Mouse (Mus musculus) intestine, embryonic 16.5 days (tissue): ENCODE results near the gene Armc10. TPM values are rescaled to one million over a fixed set of nuclear protein-coding genes. Genes with fewer than 3 reads are reported as not detected.

ENCODE experiments used
- ATAC-seq: fragments of 200-750 bp; cut with Nextera tagmentation; 2 replicates; pipeline ENCODE4 v1.8.0; 2017; ENCODE audit warnings: moderate TSS enrichment, moderate library complexity
- H3K27ac ChIP-seq: fragments of 300-500 bp; sonication (generic); 2 replicates; pipeline ENCODE4 v1.5.1; 2014; ENCODE audit warnings: mild to moderate bottlenecking, low read length
- H3K27me3 ChIP-seq: fragments of 300-500 bp; sonication (generic); replicated peaks from 2 replicates; pipeline ENCODE4 v1.6.1; 2014; ENCODE audit warnings: low read length, control low read depth, mixed read lengths; ENCODE audit not compliant: control insufficient read depth, insufficient read depth
- H3K36me3 ChIP-seq: fragments of 300-500 bp; sonication (generic); 2 replicates; pipeline ENCODE4 v1.6.1; 2014; ENCODE audit warnings: low read length, control low read depth; ENCODE audit not compliant: control insufficient read depth, insufficient read depth
- H3K4me1 ChIP-seq: fragments of 300-500 bp; sonication (generic); 2 replicates; pipeline ENCODE4 v1.6.1; 2014; ENCODE audit warnings: low read length, control low read depth, mixed read lengths; ENCODE audit not compliant: control insufficient read depth, insufficient read depth
- H3K4me2 ChIP-seq: fragments of 300-500 bp; sonication (generic); 2 replicates; pipeline ENCODE4 v1.6.1; 2014; ENCODE audit warnings: low read depth, low read length, control low read depth
- H3K4me3 ChIP-seq: fragments of 300-500 bp; sonication (generic); 2 replicates; pipeline ENCODE4 v1.5.1; 2014; ENCODE audit warnings: mild to moderate bottlenecking, low read length
- H3K9ac ChIP-seq: fragments of 300-500 bp; sonication (generic); 2 replicates; pipeline ENCODE4 v1.6.1; 2014; ENCODE audit warnings: low read depth, low read length
- H3K9me3 ChIP-seq: fragments of 300-500 bp; sonication (generic); 2 replicates; pipeline ENCODE4 v1.6.1; 2016; ENCODE audit warnings: low read length, control low read depth; ENCODE audit not compliant: control insufficient read depth
- WGBS: fragments of 180-500 bp; shearing (Covaris S2); extraction: QIAGEN DNeasy Blood & Tissue Kit; methylation state at CpG from one replicate; pipeline ENCODE4 v1.1.7; 2014; 5-methylcytosine and 5-hydroxymethylcytosine counted together
- polyA plus RNA-seq: library from polyadenylated mRNA; unstranded; fragments of >200 nt; fragmentation: Nextera tagmentation; extraction: Ambion mirVana; gene quantifications from 2 replicates; pipeline ENCODE4 v1.2.1, GENCODE M21; 2015

The Armc10 gene
- polyA plus RNA-seq, 1 experiment from 2014 or later, result 31.2 TPM

GRCm38 (mm10) chr5:21660850-21661249, 15.2 kb downstream of the Armc10 start:
- no peak overlapping the region for H3K4me3 ChIP-seq
- H3K9me3 ChIP-seq, result no peaks in the 10 kb centered on the region
- no peak overlapping the region for H3K4me2 ChIP-seq
- H3K27ac ChIP-seq, result no peak overlapping the region
- no peaks in the 10 kb centered on the region for H3K27me3 ChIP-seq
- no peaks in the 10 kb centered on the region for H3K4me1 ChIP-seq
- no peak for ATAC-seq
- no peak overlapping the region for H3K9ac ChIP-seq
- WGBS, result 69% methylated on average over 6 of the region's 6 CpGs
- H3K36me3 ChIP-seq, result peaks cover 2% of the 10 kb centered on the region

GRCm38 (mm10) chr5:21663081-21663480, 17.5 kb downstream of the Armc10 start:
- no peak for ATAC-seq
- Histone ChIP-seq H3K9me3 (no peaks in the 10 kb centered on the region), H3K36me3 (peaks cover 2% of the 10 kb centered on the region; the same call in 1 of the 2 replicates), H3K9ac (no peak overlapping the region), H3K27me3 (no peaks in the 10 kb centered on the region), H3K27ac (no peak overlapping the region), H3K4me2 (no peak overlapping the region), H3K4me3 (no peak overlapping the region), H3K4me1 (no peaks in the 10 kb centered on the region)
- 93% methylated on average over 11 of the region's 11 CpGs for WGBS

DNA sequence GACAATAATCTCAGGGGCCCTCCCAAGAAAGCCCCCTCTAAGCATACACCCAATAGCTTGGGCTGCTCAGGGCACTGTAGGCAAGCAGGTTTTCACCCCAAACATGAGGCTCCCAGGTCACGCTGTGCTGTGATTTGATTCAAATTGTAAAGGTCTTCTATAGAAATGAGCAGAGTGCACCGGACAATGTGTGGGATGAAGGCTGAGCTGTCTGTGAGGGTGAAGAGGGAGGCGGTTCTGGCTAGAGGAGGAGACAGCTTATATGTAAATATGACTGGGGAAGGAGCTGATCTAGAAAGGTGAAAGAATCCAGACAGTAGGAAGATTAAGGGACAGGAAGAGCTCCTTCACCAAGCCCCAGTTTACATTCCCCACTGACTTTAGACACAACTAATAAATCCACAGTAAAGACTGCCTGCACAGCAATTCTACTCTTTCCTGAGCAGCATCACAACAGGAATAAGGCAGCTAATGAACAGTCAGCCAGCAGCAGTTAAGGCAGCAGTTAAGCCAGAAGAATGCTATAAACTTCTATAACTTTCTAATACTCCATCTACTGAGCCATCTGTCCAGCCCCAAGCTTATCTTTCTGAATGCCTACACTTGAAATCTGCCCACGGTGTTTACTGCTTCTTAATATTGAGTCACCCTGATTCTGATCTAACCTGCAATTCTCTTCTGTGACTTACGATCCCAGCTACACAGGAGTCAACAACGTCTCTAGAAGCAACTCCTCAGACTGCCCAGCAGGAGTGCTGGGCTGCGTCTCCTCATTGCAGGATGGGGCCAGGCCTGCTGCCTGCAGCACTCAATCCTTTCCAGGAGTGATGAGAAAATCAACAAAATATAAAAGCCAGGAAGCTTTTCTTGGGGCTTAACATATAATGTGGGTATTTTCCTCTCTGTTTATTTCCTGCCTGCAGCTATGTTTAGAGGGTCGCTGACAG, 21.9 kb downstream of the Armc10 start:
- WGBS, result 33% methylated on average over 8 of the region's 8 CpGs
- Histone ChIP-seq H3K4me1 (no peaks in the 10 kb centered on the region), H3K4me2 (no peak overlapping the region), H3K27ac (no peak overlapping the region), H3K36me3 (0 out of 2 replicates have a peak, but pooled peaks cover 2% of the 10 kb centered on the region), H3K4me3 (no peak overlapping the region), H3K9ac (no peak overlapping the region), H3K9me3 (no peaks in the 10 kb centered on the region), H3K27me3 (no peaks in the 10 kb centered on the region)
- ATAC-seq, result peak; percentile 72

DNA sequence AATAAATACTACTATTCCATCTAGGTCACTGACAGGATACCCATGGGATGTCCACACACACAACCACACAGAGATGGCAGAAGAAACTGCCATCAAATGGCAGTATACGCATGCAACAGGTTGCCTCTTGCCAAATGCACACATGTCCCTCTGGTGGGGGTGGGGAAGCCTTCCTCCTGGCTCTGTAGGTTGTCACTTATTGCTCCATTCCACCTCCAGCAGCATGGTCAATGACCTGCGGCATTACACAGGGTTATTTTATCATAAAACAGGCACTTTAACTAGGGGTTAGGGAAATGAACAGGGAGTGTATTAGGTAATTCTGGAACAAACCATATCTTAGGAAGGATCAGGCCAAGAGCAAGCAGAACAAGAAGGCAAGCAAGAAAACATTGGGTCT, 23.7 kb downstream of the Armc10 start:
- Histone ChIP-seq H3K9me3 (no peaks in the 10 kb centered on the region), H3K9ac (no peak overlapping the region), H3K4me1 (0 out of 2 replicates have a peak, but pooled peaks cover 4% of the 10 kb centered on the region), H3K27ac (no peak overlapping the region), H3K4me3 (no peak overlapping the region), H3K4me2 (no peak overlapping the region), H3K36me3 (no peaks in the 10 kb centered on the region), H3K27me3 (no peaks in the 10 kb centered on the region)
- ATAC-seq, result no peak
- WGBS, result 81% methylated on average over 2 of the region's 2 CpGs

DNA sequence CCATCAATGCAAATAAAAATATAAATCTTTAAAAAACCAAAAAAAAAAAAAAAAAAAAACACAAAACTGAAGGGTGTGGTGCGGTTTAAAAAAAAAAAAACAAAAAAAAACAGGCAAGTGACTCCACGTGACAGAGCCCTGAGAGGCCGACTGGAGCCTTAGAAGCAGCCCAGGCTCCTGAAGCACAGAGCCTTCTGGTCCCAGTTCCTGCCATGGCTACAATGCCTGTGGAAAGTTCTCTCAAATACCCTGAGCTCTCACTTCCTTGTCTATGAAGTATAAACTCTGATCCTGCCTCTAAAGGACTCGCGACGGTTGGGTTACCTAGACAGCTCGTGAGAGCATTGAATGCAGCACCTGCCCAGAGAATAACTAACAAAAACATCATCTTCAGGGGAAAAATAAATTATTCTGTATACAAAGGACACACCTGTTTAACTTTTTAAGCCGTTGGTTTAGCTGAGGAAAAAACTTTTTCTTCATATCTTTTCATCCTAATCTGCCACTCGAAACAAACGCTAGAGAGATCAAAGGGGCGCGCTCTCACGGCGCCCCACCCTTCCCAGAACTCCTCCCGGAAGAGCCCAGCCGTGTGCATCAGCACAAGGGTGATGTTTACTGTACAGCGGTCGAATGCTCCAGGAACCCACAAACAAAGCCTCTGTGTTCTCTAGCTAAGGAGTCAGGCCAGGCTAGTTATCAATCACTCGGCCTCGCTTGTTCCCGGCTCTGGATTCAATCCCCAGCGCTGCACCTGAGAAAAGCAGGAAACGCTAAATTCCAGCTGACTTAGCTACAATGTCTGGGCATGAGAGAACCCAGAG, 27.4 kb downstream of the Armc10 start:
- H3K27me3 ChIP-seq, result no peaks in the 10 kb centered on the region
- peak overlapping the region; percentile 26 for H3K4me3 ChIP-seq
- H3K36me3 ChIP-seq, result peaks cover 6% of the 10 kb centered on the region
- H3K9ac ChIP-seq, result peak overlapping the region; percentile 36; the same call in 1 of the 2 replicates
- peak; percentile 94 for ATAC-seq
- WGBS, result 24% methylated on average over 23 of the region's 23 CpGs
- peak overlapping the region; percentile 38 for H3K4me2 ChIP-seq
- no peaks in the 10 kb centered on the region for H3K9me3 ChIP-seq
- 0 out of 2 replicates have a peak overlapping the region, but pooled peaks have one; percentile 3 for H3K27ac ChIP-seq
- 0 out of 2 replicates have a peak, but pooled peaks cover 4% of the 10 kb centered on the region for H3K4me1 ChIP-seq

- Histone ChIP-seq H3K4me3 (no peak overlapping the region), H3K27ac (no peak overlapping the region)
- WGBS, result 74% methylated on average over 9 of the region's 9 CpGs
Observed at GRCm38 (mm10) chr5:21673742-21674141, 28.1 kb downstream of the Armc10 start.

DNA sequence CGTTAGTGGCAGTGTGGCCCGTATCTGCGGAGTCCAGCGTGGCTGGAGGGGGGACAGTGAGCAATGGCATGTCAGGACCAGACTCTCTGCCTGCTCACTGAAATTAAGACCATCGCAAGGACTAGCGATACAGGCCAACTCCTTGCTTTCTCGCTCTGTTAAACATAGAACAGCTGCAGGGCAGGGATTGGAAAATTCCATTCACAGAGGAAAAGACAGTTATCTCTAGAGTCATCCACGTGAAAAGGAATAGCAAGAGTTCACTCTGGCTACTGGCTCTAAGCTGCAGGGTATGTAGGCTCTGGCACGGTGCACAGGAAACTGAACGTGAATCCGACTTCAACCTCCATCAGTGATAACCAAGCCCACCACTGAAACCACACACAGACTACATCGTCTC, 29.4 kb downstream of the Armc10 start:
- Histone ChIP-seq H3K9ac (no peak overlapping the region), H3K36me3 (peaks cover 6% of the 10 kb centered on the region), H3K27me3 (no peaks in the 10 kb centered on the region), H3K4me1 (0 out of 2 replicates have a peak, but pooled peaks cover 4% of the 10 kb centered on the region), H3K9me3 (no peaks in the 10 kb centered on the region), H3K4me3 (no peak overlapping the region), H3K27ac (no peak overlapping the region), H3K4me2 (no peak overlapping the region)
- 63% methylated on average over 12 of the region's 12 CpGs for WGBS
- ATAC-seq, result no peak

More at GRCm38 (mm10) chr5:21673742-21674141, 28.1 kb downstream of the Armc10 start:
- no peak for ATAC-seq
- Histone ChIP-seq H3K4me2 (no peak overlapping the region; the same call in 1 of the 2 replicates), H3K9ac (no peak overlapping the region), H3K27me3 (no peaks in the 10 kb centered on the region), H3K36me3 (peaks cover 6% of the 10 kb centered on the region), H3K9me3 (no peaks in the 10 kb centered on the region), H3K4me1 (0 out of 2 replicates have a peak, but pooled peaks cover 4% of the 10 kb centered on the region)

DNA sequence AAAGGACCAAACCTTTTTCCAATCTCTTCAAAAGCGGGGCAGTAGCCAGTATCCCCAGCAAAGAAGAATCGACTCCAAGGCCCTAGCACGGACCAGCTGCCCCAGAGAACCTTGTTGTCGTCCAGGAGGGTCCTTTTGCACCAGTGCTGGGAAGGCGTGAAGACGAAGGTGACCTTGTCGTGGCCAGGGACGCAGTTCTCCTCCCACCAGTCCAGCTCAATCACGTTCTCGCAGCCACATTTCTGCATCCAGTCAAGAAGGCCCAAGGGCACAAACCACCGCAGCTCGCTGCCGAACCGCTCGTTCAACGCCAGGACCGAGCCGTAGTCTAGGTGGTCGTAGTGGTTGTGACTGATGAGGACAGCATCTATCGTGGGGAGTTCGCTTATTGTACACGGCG, 29.9 kb downstream of the Armc10 start:
- Histone ChIP-seq H3K9ac (no peak overlapping the region), H3K4me2 (no peak overlapping the region), H3K4me3 (no peak overlapping the region), H3K4me1 (0 out of 2 replicates have a peak, but pooled peaks cover 4% of the 10 kb centered on the region), H3K27ac (no peak overlapping the region), H3K27me3 (no peaks in the 10 kb centered on the region), H3K9me3 (no peaks in the 10 kb centered on the region), H3K36me3 (peaks cover 6% of the 10 kb centered on the region)
- 93% methylated on average over 23 of the region's 23 CpGs for WGBS
- no peak for ATAC-seq

- no peak overlapping the region for H3K4me3 ChIP-seq
- H3K36me3 ChIP-seq, result peaks cover 6% of the 10 kb centered on the region
- no peaks in the 10 kb centered on the region for H3K9me3 ChIP-seq
- 91% methylated on average over 6 of the region's 6 CpGs for WGBS
- 0 out of 2 replicates have a peak, but pooled peaks cover 4% of the 10 kb centered on the region for H3K4me1 ChIP-seq
- no peak overlapping the region for H3K4me2 ChIP-seq
- H3K9ac ChIP-seq, result no peak overlapping the region
- no peak overlapping the region for H3K27ac ChIP-seq
- ATAC-seq, result no peak
- H3K27me3 ChIP-seq, result no peaks in the 10 kb centered on the region
Observed at GRCm38 (mm10) chr5:21677939-21678338, 32.3 kb downstream of the Armc10 start.
